Mouse (Mus musculus) hindbrain, embryonic 10.5 days (tissue): ENCODE data around the gene Thada. TPM values are rescaled to one million over a fixed set of nuclear protein-coding genes. Genes with fewer than 3 reads are reported as not detected.

Source experiments
- DNase-seq: peaks from one replicate; pipeline ENCODE4 v3.0.0-alpha.2; 2017; ENCODE audit warnings: low spot score
- H3K27ac ChIP-seq: fragments of 300-500 bp; sonication (generic); 2 replicates; pipeline ENCODE4 v1.5.1; 2016; ENCODE audit warnings: mild to moderate bottlenecking, moderate library complexity
- H3K27me3 ChIP-seq: fragments of 300-500 bp; sonication (generic); 2 replicates; pipeline ENCODE4 v1.6.1; 2016; ENCODE audit warnings: mild to moderate bottlenecking; ENCODE audit not compliant: poor library complexity, insufficient read depth, severe bottlenecking
- H3K36me3 ChIP-seq: fragments of 300-500 bp; sonication (generic); 2 replicates; pipeline ENCODE4 v1.6.1; 2016; ENCODE audit warnings: mild to moderate bottlenecking, moderate library complexity
- H3K4me1 ChIP-seq: fragments of 300-500 bp; sonication (generic); replicated peaks from 2 replicates; pipeline ENCODE4 v1.6.1; 2016; ENCODE audit warnings: mild to moderate bottlenecking
- H3K4me3 ChIP-seq: fragments of 300-500 bp; sonication (generic); 2 replicates; pipeline ENCODE4 v1.5.1; 2016; ENCODE audit warnings: mild to moderate bottlenecking, moderate library complexity
- H3K9me3 ChIP-seq: fragments of 300-500 bp; sonication (generic); 2 replicates; pipeline ENCODE4 v1.6.1; 2016; ENCODE audit warnings: mild to moderate bottlenecking, moderate library complexity
- WGBS: fragments of 180-500 bp; shearing (Covaris S2); methylation state at CpG from one replicate; pipeline ENCODE4 v1.1.7; 2016; 5-methylcytosine and 5-hydroxymethylcytosine counted together
- polyA plus RNA-seq: library from polyadenylated mRNA; unstranded; fragments of >200 nt; fragmentation: Nextera tagmentation; extraction: Ambion mirVana; gene quantifications from 2 replicates; pipeline ENCODE4 v1.2.1, GENCODE M21; 2016

Thada gene
- polyA plus RNA-seq, 1 experiment from 2014 or later, result 10.6 TPM

DNA sequence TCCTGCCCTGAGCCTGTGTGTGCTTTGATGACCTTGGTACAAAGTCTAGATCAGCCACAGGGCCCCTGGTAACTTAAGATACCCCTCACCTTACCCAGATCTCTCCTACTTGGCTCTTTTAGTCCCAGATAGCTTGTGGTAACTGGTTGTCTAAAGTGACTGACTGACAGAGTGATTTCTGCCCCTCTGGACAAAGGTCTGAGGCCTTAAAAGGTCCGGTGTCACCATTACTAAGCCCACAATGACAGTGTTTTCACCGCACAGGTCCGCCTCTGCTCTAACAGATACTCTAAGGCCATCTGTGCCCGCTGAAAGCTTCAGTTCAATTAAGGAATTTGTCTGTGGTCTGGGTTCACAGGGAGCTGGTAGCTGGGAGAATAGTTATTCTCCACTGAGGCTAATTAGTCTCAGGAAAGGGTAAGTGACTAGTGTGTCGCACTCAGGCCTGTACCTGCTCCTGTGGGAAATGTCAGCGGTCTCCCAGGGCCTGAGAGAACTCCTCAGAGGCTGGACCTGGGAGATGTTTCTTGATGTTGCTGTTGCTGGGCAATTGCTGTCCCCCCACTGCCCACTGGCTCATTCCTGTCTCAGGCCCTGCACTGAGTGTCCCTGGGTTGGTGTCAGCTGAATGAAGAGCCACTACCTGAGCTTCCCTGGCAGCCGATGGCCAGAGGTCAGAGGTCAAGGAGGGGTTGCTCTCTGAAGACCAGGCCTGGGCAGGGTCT is 319.4 kb downstream of the Thada start:
- 39% methylated on average over 7 of the region's 7 CpGs for WGBS
- Histone ChIP-seq H3K27me3 (peaks cover 27% of the 10 kb centered on the region), H3K4me3 (no peak overlapping the region), H3K36me3 (no peaks in the 10 kb centered on the region), H3K9me3 (no peaks in the 10 kb centered on the region), H3K4me1 (peaks cover 66% of the 10 kb centered on the region), H3K27ac (peak overlapping the region; percentile 71)
- DNase-seq, result no peak

DNA sequence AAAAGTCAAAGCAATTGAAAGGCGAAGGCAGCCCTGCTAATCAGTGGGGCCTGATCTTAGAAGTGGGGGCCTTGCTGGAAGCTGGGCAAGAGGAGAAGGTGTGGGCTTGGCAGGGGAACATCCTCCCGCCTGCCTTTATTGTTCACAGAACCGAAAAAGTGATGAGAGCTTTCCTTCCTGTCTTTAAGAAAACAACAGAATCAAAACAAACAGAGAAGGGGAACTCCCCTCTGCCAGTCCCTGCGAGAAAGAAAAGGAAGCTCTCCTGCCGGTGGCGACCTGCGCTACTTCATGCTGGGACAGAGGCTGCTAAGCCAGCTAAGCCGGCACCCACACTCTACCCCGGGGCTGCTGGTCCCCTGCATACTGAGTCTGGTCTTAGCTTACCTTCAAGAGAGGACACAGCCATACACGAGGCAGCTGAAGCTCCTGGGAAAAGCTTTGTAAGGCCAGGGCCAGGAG is 320.1 kb downstream of the Thada start:
- Histone ChIP-seq H3K4me3 (no peak overlapping the region), H3K27ac (peak overlapping the region; percentile 71), H3K9me3 (no peaks in the 10 kb centered on the region), H3K4me1 (peaks cover 72% of the 10 kb centered on the region), H3K36me3 (no peaks in the 10 kb centered on the region), H3K27me3 (peaks cover 22% of the 10 kb centered on the region)
- no peak for DNase-seq
- WGBS, result 6% methylated on average over 10 of the region's 10 CpGs

GRCm38 (mm10) chr17:84144762-84145599 is 321.0 kb downstream of the Thada start:
- no peak for DNase-seq
- peak overlapping the region; percentile 71 for H3K27ac ChIP-seq
- WGBS, result 78% methylated on average over 5 of the region's 5 CpGs
- H3K9me3 ChIP-seq, result no peaks in the 10 kb centered on the region
- peaks cover 18% of the 10 kb centered on the region for H3K27me3 ChIP-seq
- no peak overlapping the region for H3K4me3 ChIP-seq
- H3K36me3 ChIP-seq, result no peaks in the 10 kb centered on the region
- peaks cover 75% of the 10 kb centered on the region for H3K4me1 ChIP-seq

GRCm38 (mm10) chr17:84144130-84144529 is 321.9 kb downstream of the Thada start:
- H3K36me3 ChIP-seq, result no peaks in the 10 kb centered on the region
- H3K9me3 ChIP-seq, result no peaks in the 10 kb centered on the region
- H3K4me3 ChIP-seq, result no peak overlapping the region
- no peak for DNase-seq
- H3K27me3 ChIP-seq, result peaks cover 14% of the 10 kb centered on the region; the same call in 1 of the 2 replicates
- 90% methylated on average over 3 of the region's 3 CpGs for WGBS
- H3K27ac ChIP-seq, result no peak overlapping the region
- H3K4me1 ChIP-seq, result peaks cover 67% of the 10 kb centered on the region

DNA sequence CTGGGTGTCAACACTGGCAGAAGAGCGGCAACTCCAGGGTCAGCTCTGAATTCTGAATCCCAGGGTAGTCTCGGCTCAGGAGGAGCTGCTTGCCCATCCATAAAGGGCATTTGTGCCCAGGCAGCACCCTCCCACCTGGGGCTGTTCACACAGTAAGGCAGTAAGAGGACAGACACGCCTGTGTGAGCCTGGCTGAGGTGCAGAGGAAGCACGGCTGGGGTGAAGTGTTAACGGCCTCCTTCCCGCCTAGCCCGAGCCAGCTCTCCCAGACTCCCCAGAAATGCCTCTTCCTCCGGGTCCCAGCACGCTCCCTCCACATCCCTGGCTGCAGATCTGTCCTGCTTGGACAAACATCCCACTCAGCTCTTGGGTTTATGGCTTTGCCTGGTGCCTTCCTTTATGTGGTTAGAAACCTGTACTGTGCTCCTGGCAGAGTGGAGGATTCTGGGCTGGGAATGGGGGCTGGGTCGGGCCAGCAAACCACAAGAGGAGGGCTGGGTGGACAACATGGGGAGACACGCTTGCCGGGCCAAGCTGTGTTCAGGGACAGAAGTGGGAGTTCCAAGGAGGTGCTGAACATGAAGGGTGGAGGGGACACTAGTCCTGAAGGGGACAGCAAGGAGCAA is 322.7 kb downstream of the Thada start:
- Histone ChIP-seq H3K36me3 (no peaks in the 10 kb centered on the region), H3K9me3 (no peaks in the 10 kb centered on the region), H3K4me1 (peaks cover 59% of the 10 kb centered on the region), H3K27ac (peak overlapping the region; percentile 57), H3K4me3 (no peak overlapping the region), H3K27me3 (peaks cover 14% of the 10 kb centered on the region; the same call in 1 of the 2 replicates)
- 62% methylated on average over 12 of the region's 12 CpGs for WGBS
- DNase-seq, result no peak

- H3K36me3 ChIP-seq, result no peaks in the 10 kb centered on the region
- peak overlapping the region; percentile 63 for H3K27ac ChIP-seq
- peaks cover 3% of the 10 kb centered on the region; the same call in 1 of the 2 replicates for H3K27me3 ChIP-seq
- H3K4me3 ChIP-seq, result no peak overlapping the region
- no peaks in the 10 kb centered on the region for H3K9me3 ChIP-seq
- DNase-seq, result no peak
- 87% methylated on average over 6 of the region's 6 CpGs for WGBS
- peaks cover 53% of the 10 kb centered on the region for H3K4me1 ChIP-seq
Observed at GRCm38 (mm10) chr17:84141691-84142090, 324.3 kb downstream of the Thada start.

DNA sequence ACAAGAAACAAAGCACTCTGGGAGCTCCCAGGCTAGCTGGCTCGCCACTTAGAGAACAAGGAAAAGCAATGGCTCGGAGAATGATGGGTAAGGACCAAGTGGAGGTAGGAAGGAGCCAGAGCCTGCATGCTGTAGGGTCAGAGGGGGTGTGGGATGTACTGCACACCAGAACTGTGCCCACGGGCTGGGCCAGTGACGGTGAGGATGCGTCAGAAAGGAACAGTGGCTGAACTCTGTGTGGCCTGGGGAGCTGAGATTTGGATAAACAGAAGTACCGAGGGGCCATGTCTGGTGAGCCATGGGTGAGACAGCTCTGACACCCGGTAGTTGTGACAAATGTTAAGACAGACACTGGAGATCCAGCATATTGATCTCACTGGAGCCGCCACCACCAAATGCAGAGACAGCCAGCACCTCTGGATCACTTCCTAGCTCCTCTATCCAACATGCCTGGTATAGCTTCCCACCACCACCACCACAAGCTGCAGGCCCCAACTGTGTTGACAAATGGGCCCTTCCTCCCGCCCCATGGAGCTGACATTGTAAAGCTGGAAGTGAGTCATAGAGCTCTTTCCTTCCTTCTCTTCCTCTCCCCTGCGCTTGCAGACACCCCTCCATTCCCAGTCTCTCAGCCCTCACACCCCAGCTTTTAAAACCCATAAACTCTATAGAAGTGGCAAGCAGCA is 325.0 kb downstream of the Thada start:
- Histone ChIP-seq H3K27me3 (peaks cover 3% of the 10 kb centered on the region; the same call in 1 of the 2 replicates), H3K36me3 (no peaks in the 10 kb centered on the region), H3K27ac (peak overlapping the region; percentile 63), H3K4me1 (peaks cover 53% of the 10 kb centered on the region), H3K4me3 (no peak overlapping the region), H3K9me3 (no peaks in the 10 kb centered on the region)
- WGBS, result 71% methylated on average over 10 of the region's 10 CpGs
- no peak for DNase-seq

Other genes starting within 250 kb of the Thada start
- gene Plekhh2, start 45.7 kb upstream of the Thada start, polyA plus RNA-seq, result 3.1 and 3.2 TPM in 2 replicates
- 29.4 and 30.0 TPM in 2 replicates for gene Dync2li1, start 160.3 kb upstream of the Thada start, polyA plus RNA-seq
- 0.10 and 0.15 TPM in 2 replicates for gene Abcg8, start 210.1 kb upstream of the Thada start, polyA plus RNA-seq
- gene Abcg5, start 216.8 kb upstream of the Thada start, polyA plus RNA-seq, result 2.6 and 3.2 TPM in 2 replicates